Mouse (Mus musculus) olfactory bulb, adult 2 months (tissue): ENCODE results near the gene Dis3l2. TPM values are rescaled to one million over a fixed set of nuclear protein-coding genes. Genes with fewer than 3 reads are reported as not detected.

Source experiments
- H3K27ac ChIP-seq: fragments of 200-500 bp; 2 replicates; pipeline ENCODE4 v1.5.1; 2012; ENCODE audit warnings: low read depth, low read length; ENCODE audit not compliant: insufficient read depth
- H3K4me1 ChIP-seq: fragments of 200-500 bp; 2 replicates; pipeline ENCODE4 v1.6.1; 2012; ENCODE audit warnings: low read length; ENCODE audit not compliant: control insufficient read depth, insufficient read depth
- H3K4me3 ChIP-seq: fragments of 200-500 bp; 2 replicates; pipeline ENCODE4 v1.5.1; 2012; ENCODE audit warnings: mild to moderate bottlenecking, low read depth, low read length, moderate library complexity; ENCODE audit not compliant: insufficient read depth
- CTCF ChIP-seq: fragments of 200-500 bp; IDR thresholded peaks from 2 replicates; pipeline ENCODE4 v1.5.1; 2012; ENCODE audit warnings: low read depth, mild to moderate bottlenecking, low read length, moderate library complexity; ENCODE audit not compliant: insufficient read depth
- POLR2A ChIP-seq: fragments of 200-500 bp; IDR thresholded peaks from 2 replicates; pipeline ENCODE4 v1.6.1; 2012; ENCODE audit warnings: mild to moderate bottlenecking, low read depth, low read length, moderate library complexity; ENCODE audit not compliant: insufficient read depth
- WGBS: fragments of 180-500 bp; shearing (Covaris S2); methylation state at CpG from one replicate; pipeline ENCODE4 v1.1.7; 2018; 5-methylcytosine and 5-hydroxymethylcytosine counted together
- polyA plus RNA-seq: library from polyadenylated mRNA; stranded (reverse); fragments of >200 nt; gene quantifications from 2 replicates; pipeline ENCODE4 v1.2.4, GENCODE M21; 2012; ENCODE audit warnings: low replicate concordance; ENCODE audit not compliant: missing spikeins, insufficient read depth, insufficient read length

Dis3l2 gene
- polyA plus RNA-seq, 1 experiment: not detected

DNA sequence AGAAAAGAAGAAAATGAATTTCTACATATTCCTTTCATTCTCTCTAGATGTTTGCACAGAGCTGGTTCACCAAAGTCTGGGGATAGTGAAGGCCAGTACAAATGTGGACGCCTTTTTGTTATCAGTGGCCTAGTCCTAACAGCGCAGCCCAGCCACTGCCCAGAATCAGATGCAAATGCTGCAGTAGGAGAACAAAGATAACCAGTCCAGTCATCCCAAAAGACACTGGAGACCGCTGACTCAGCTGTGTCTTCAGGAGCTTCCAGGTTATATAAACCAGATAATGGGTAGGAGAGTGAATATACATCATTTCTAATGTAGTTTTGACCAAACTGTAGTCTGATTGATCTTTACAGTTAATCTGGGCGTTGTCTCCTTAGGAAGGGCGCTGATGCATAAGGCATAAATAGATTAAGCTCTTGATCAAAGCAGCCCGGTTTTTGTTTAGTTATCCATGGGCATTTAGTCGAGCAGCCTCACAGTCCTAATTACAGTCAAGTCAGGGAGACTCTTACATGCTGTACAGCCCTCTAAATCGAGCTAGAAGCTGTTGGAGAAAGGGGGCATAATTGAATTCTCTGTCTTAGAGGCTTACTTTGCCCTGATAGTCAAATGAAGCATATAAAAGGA lies 212.9 kb downstream of the Dis3l2 start:
- TF ChIP-seq POLR2A: no peak
- TF ChIP-seq CTCF: no peak
- no peak overlapping the region for H3K4me3 ChIP-seq
- no peak overlapping the region for H3K27ac ChIP-seq
- no peaks in the 10 kb centered on the region for H3K4me1 ChIP-seq
- 46% methylated on average over 8 of the region's 8 CpGs for WGBS

GRCm38 (mm10) chr1:86925776-86926175 lies 222.2 kb downstream of the Dis3l2 start:
- no peak overlapping the region for H3K4me3 ChIP-seq
- no peaks in the 10 kb centered on the region for H3K4me1 ChIP-seq
- no peak overlapping the region for H3K27ac ChIP-seq
- WGBS: 77% methylated on average over 5 of the region's 5 CpGs
- no peak for TF ChIP-seq CTCF
- TF ChIP-seq POLR2A: no peak

DNA sequence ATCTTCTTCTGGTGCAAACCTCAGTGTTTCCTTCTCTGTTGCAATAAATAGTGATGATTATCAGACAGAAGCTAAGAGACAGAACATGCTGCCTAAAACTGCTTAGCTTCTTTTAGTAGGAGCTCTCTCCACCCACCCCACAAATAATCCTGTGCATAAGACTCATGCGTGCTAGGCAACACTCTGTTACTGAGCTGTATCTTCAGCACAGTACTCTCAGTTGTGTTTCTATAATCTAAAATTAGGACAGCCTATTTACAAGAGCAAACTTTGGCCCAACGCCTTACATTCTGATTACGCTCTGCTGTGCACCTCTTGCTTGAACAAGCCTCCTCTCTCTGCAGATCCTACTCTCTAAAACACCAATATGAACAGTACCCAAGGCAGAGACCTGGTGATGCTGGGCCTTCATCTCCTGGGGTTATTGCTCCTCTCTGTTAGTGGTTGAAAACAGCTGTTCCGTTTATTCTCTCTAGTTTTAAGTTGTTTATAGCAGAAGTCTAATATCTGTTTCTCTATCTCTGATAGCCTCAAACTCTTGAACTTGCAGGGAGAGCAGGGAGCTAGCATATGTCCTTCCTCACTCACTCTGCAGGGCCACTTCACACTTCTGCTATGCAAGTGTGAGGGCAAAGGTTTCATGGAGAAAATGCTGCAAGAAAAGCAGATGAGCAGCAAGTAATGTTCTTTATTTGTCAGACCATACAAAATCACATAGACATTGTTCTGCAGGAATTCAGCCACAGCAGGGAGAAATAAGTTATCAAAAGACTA lies 228.2 kb downstream of the Dis3l2 start:
- Histone ChIP-seq H3K4me1 (no peaks in the 10 kb centered on the region), H3K27ac (no peak overlapping the region), H3K4me3 (no peak overlapping the region)
- 54% methylated on average over 4 of the region's 4 CpGs for WGBS
- no peak for TF ChIP-seq POLR2A
- no peak for TF ChIP-seq CTCF

- no peak for TF ChIP-seq CTCF
- no peak for TF ChIP-seq POLR2A
- H3K27ac ChIP-seq: no peak overlapping the region
- no peak overlapping the region for H3K4me3 ChIP-seq
- no peaks in the 10 kb centered on the region for H3K4me1 ChIP-seq
- WGBS: 96% methylated on average over 4 of the region's 4 CpGs
Measured at GRCm38 (mm10) chr1:86932810-86933209, 229.2 kb downstream of the Dis3l2 start.

DNA sequence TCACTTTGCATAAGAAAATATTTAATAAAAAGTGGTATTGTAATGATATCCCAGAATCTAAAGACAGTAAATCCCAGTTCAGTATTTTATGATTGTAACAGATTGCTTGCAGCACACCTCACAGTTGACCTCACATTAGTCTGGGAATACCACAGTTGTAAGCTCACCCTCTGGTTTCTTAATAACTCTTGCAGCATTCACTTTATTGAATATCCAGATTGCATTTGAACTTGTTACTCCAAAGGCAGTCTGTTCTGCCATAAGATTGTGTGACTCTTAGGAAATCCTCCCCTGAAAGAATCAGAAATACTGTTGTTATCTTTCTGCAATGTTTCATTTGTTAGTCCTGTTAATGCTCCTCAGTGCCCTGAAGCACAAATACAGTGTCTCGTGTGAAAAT lies 230.0 kb downstream of the Dis3l2 start:
- TF ChIP-seq CTCF (no peak), POLR2A (no peak)
- 92% methylated on average over 1 of the region's 1 CpGs for WGBS
- Histone ChIP-seq H3K4me1 (no peaks in the 10 kb centered on the region), H3K4me3 (no peak overlapping the region), H3K27ac (no peak overlapping the region)

DNA sequence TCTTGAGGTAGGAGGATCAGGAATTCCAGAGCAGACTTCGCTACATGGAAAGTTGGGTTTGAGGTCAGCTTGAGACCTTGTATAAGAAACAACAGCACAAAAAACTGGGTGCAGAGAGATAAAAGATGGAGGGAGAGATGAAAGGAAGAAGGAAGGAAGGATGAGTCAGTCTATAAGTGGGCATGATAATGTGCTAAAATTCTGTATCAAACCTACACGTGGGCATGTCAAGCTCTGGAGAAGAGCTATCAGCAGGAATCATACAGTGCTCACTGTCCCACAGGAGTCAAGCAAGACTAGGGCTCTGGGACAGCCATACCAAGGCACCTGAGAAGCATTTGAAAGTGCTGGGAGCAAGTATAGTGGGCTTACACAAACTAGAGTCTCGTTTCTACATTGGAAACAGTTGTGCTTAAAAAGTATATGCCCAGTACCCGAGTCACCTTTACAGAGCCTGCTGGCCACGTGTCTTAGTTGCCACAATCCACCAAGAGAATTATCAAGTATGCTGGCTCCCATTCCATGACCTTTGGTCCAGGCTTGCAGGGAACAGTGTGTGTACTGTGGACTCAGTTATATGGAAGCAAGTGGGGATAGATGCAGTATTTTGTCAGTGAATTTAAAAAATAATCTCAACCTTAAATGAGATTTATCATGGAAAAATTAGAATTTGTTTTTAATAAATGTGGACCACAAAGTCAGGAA lies 248.0 kb downstream of the Dis3l2 start:
- no peak overlapping the region for H3K4me3 ChIP-seq
- H3K4me1 ChIP-seq: peaks cover 2% of the 10 kb centered on the region
- WGBS: 85% methylated on average over 5 of the region's 5 CpGs
- no peak overlapping the region for H3K27ac ChIP-seq
- TF ChIP-seq POLR2A (no peak), CTCF (no peak)

- Histone ChIP-seq H3K4me3 (no peak overlapping the region), H3K27ac (no peak overlapping the region), H3K4me1 (peaks cover 2% of the 10 kb centered on the region)
- TF ChIP-seq POLR2A: no peak
- no peak for TF ChIP-seq CTCF
Measured at GRCm38 (mm10) chr1:86955801-86956200, 252.2 kb downstream of the Dis3l2 start.

- Histone ChIP-seq H3K27ac (no peak overlapping the region), H3K4me1 (no peaks in the 10 kb centered on the region), H3K4me3 (no peak overlapping the region)
- TF ChIP-seq CTCF: no peak
- TF ChIP-seq POLR2A: no peak
- WGBS: 67% methylated on average over 6 of the region's 6 CpGs
Measured at GRCm38 (mm10) chr1:86968261-86968964, 264.8 kb downstream of the Dis3l2 start.

- TF ChIP-seq POLR2A (no peak), CTCF (no peak)
- Histone ChIP-seq H3K4me3 (no peak overlapping the region), H3K4me1 (no peaks in the 10 kb centered on the region), H3K27ac (no peak overlapping the region)
- WGBS: 71% methylated on average over 11 of the region's 11 CpGs
Measured at GRCm38 (mm10) chr1:86969173-86969725, 265.6 kb downstream of the Dis3l2 start.
